Mouse (Mus musculus): ENCODE results near the gene Pycr1. TPM values are rescaled to one million over a fixed set of nuclear protein-coding genes. Genes with fewer than 3 reads are reported as not detected.

Pycr1 gene
- polyA plus RNA-seq, 1 experiment from 2014 or later, result 15.2 TPM

DNA sequence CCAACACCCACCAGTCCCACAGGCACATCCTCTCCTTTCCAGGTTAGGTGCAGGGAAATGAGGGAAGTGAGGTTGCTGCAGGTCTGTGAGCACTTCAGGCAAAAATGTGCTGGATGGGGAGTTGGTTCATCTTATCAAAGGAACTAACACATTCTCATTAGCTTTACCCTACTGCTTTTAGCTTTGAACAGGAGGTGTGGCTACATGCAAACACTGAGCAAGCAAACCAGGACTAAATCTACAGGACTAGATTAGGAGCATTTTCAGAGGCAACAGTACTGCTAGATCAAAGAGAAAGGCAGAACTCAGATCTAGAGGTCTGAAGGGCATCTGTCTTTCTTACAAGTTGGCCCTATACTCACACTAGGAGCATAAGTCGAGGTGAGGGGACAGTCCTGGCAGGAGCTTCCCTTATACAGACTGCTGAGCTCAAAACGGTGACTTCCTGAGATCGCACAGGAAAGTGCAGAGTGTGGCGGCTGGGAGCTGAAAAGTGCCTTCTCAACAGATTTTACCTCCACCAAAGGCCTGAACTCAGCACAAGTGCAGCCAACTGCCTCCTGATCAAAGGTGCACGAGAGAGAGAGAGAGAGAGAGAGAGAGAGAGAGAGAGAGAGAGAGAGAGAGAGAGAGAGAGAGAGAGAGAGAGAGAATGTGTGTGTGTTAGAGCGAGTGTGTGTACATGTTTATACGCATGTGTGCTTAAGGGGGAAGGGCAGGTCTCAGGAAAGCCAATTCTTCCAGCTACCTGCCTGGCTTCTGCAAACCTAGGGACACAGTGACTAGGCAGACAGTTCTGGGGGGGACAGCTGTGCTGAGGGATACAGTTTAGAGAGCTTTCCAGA lies 12.5 kb downstream of the Pycr1 start:
- H3K9ac ChIP-seq (ENCODE audit: low read length), result peak overlapping the region; percentile 54
- peaks cover 32% of the 10 kb centered on the region for H3K4me1 ChIP-seq (ENCODE audit: control insufficient read depth, insufficient read depth, low read length)
- peak overlapping the region; percentile 83 for H3K4me2 ChIP-seq (ENCODE audit: low read depth, low read length)
- no peak for ATAC-seq (replicated peaks; ENCODE audit: extremely low read depth, insufficient read depth, low FRiP score)
- H3K27me3 ChIP-seq (ENCODE audit: control insufficient read depth, insufficient read depth, low read length), result no peaks in the 10 kb centered on the region
- H3K36me3 ChIP-seq (ENCODE audit: control insufficient read depth, insufficient read depth), result peaks cover 8% of the 10 kb centered on the region
- WGBS, result 30% methylated on average over 7 of the region's 7 CpGs
- peak overlapping the region; percentile 52 for H3K27ac ChIP-seq (ENCODE audit: low read length)
- no peak overlapping the region for H3K4me3 ChIP-seq (ENCODE audit: low read length)
- H3K9me3 ChIP-seq (replicated peaks; ENCODE audit: control insufficient read depth, low read length), result no peaks in the 10 kb centered on the region

DNA sequence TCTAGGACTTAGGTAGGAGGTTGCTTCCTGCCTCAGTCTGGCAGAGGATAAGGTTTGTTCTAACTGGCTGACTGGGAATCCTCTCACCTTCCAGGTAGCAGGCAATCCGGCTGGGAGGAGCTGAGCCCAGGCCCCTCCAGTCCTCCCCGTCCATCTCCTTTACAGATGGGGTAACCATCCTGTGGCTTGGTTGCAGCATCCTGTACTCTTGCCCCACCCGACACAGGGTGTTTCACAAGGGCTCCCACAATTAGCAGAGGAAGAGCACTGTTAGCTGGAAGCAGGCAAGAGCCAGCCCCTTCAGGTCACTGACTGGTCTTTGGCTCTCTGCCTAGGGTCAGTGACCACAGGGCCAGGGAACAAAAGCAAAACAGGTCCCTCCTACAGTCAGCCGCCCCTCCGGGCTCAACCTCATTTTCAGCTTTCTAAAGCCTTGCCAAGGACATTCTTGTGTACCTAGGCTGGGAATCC lies 13.1 kb downstream of the Pycr1 start:
- peaks cover 35% of the 10 kb centered on the region for H3K4me1 ChIP-seq (ENCODE audit: control insufficient read depth, insufficient read depth, low read length)
- H3K27ac ChIP-seq (ENCODE audit: low read length), result peak overlapping the region; percentile 52
- peaks cover 8% of the 10 kb centered on the region for H3K36me3 ChIP-seq (ENCODE audit: control insufficient read depth, insufficient read depth)
- ATAC-seq (replicated peaks; ENCODE audit: extremely low read depth, insufficient read depth, low FRiP score), result no peak
- no peak overlapping the region for H3K4me3 ChIP-seq (ENCODE audit: low read length)
- peak overlapping the region; percentile 34 for H3K4me2 ChIP-seq (ENCODE audit: low read depth, low read length)
- no peaks in the 10 kb centered on the region for H3K27me3 ChIP-seq (ENCODE audit: control insufficient read depth, insufficient read depth, low read length)
- WGBS, result 38% methylated on average over 5 of the region's 5 CpGs
- H3K9me3 ChIP-seq (replicated peaks; ENCODE audit: control insufficient read depth, low read length), result no peaks in the 10 kb centered on the region
- H3K9ac ChIP-seq (ENCODE audit: low read length), result peak overlapping the region; percentile 54

DNA sequence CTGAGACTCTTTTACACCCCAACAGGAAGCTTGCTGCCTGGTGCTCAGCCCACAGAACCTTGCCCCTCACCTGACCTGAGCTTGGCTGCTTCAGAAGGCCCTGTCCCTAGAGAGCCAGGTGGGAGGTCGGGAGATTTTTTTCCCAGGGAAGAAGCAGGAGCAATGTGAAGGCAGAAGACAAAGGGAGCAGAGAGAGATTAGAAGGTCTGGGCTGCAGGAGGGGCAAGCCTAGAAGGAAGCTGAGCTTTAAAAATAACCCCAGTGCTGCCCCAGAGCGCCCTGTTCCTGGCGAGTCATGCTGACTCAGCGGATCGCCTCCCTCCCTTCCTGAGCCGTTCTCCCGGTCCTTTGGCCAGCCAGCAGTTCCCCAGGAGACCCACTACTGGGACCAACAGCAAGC lies 13.7 kb downstream of the Pycr1 start:
- Histone ChIP-seq H3K4me3 (ENCODE audit: low read length) (no peak overlapping the region; the same call in 1 of the 2 replicates), H3K27me3 (ENCODE audit: control insufficient read depth, insufficient read depth, low read length) (no peaks in the 10 kb centered on the region), H3K9ac (ENCODE audit: low read length) (peak overlapping the region; percentile 54), H3K27ac (ENCODE audit: low read length) (peak overlapping the region; percentile 52), H3K4me1 (ENCODE audit: control insufficient read depth, insufficient read depth, low read length) (peaks cover 39% of the 10 kb centered on the region), H3K36me3 (ENCODE audit: control insufficient read depth, insufficient read depth) (peaks cover 8% of the 10 kb centered on the region), H3K9me3 (replicated peaks; ENCODE audit: control insufficient read depth, low read length) (no peaks in the 10 kb centered on the region), H3K4me2 (ENCODE audit: low read depth, low read length) (peak overlapping the region; percentile 34)
- WGBS, result 8% methylated on average over 7 of the region's 7 CpGs
- ATAC-seq (replicated peaks; ENCODE audit: extremely low read depth, insufficient read depth, low FRiP score), result no peak

DNA sequence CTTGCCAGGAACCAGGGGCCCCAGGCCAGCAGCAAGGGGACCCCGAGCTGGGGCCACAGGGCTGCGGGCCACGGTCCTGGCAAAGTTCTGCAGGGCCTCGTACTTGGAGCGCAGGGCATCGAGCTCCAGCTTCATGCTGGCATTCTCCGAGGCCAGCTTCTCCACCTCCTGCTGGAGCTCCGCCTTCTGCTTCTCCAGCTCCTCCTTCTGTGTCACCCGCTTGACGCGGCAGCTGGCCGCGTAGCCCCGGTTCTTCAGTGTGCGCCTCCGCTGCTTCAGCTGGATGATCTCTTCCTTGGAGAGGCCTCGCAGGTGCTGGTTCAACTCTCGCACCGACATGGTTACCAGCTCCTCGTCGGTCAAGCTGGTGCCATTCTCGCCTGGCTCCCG lies 14.2 kb downstream of the Pycr1 start:
- H3K9me3 ChIP-seq (replicated peaks; ENCODE audit: control insufficient read depth, low read length), result no peaks in the 10 kb centered on the region
- peaks cover 8% of the 10 kb centered on the region for H3K36me3 ChIP-seq (ENCODE audit: control insufficient read depth, insufficient read depth)
- peak overlapping the region; percentile 34 for H3K4me2 ChIP-seq (ENCODE audit: low read depth, low read length)
- 74% methylated on average over 23 of the region's 23 CpGs for WGBS
- H3K9ac ChIP-seq (ENCODE audit: low read length), result peak overlapping the region; percentile 54; the same call in 1 of the 2 replicates
- ATAC-seq (replicated peaks; ENCODE audit: extremely low read depth, insufficient read depth, low FRiP score), result no peak
- no peak overlapping the region; the same call in 1 of the 2 replicates for H3K4me3 ChIP-seq (ENCODE audit: low read length)
- H3K4me1 ChIP-seq (ENCODE audit: control insufficient read depth, insufficient read depth, low read length), result peaks cover 39% of the 10 kb centered on the region
- peak overlapping the region; percentile 52; the same call in 1 of the 2 replicates for H3K27ac ChIP-seq (ENCODE audit: low read length)
- no peaks in the 10 kb centered on the region for H3K27me3 ChIP-seq (ENCODE audit: control insufficient read depth, insufficient read depth, low read length)

DNA sequence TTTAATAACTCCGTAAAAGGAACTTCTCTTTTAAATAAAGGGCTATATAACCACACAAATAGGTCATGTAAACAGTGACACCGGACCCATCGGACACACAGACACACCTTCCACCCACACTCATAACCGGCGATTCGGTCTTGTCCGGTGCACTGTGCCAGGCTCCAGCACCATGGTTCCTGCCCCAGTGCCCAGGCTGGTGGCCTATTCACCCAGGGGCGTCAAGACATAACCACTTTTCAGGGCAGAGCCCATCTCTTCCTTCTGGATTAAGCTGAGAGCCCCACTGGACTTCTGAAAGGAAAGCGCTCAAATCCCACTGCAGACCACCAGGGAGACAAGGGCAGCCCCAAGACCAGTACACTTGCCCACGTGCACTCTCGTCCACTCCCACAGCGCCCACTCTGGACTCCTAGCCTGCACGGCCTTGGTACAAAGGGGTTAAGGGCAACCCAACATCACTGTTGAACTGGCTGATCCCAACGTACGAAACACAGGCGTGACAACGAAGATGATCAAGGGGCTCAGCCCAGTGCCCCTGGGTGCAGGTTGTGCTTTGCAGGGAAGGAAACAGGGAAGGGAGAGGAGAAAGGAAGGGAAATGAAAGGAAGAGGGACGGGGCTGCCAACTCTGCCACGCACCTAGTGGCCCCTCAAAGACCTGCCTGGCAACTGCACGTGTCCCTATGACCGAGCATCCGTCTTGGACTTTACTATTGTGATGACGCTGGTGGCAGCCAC lies 14.8 kb downstream of the Pycr1 start:
- Histone ChIP-seq H3K9ac (ENCODE audit: low read length) (no peak overlapping the region), H3K36me3 (ENCODE audit: control insufficient read depth, insufficient read depth) (peaks cover 8% of the 10 kb centered on the region), H3K9me3 (replicated peaks; ENCODE audit: control insufficient read depth, low read length) (no peaks in the 10 kb centered on the region), H3K4me3 (ENCODE audit: low read length) (no peak overlapping the region; the same call in 1 of the 2 replicates), H3K27me3 (ENCODE audit: control insufficient read depth, insufficient read depth, low read length) (no peaks in the 10 kb centered on the region), H3K4me1 (ENCODE audit: control insufficient read depth, insufficient read depth, low read length) (peaks cover 44% of the 10 kb centered on the region), H3K4me2 (ENCODE audit: low read depth, low read length) (no peak overlapping the region), H3K27ac (ENCODE audit: low read length) (no peak overlapping the region)
- WGBS, result 92% methylated on average over 23 of the region's 23 CpGs
- ATAC-seq (replicated peaks; ENCODE audit: extremely low read depth, insufficient read depth, low FRiP score), result no peak

DNA sequence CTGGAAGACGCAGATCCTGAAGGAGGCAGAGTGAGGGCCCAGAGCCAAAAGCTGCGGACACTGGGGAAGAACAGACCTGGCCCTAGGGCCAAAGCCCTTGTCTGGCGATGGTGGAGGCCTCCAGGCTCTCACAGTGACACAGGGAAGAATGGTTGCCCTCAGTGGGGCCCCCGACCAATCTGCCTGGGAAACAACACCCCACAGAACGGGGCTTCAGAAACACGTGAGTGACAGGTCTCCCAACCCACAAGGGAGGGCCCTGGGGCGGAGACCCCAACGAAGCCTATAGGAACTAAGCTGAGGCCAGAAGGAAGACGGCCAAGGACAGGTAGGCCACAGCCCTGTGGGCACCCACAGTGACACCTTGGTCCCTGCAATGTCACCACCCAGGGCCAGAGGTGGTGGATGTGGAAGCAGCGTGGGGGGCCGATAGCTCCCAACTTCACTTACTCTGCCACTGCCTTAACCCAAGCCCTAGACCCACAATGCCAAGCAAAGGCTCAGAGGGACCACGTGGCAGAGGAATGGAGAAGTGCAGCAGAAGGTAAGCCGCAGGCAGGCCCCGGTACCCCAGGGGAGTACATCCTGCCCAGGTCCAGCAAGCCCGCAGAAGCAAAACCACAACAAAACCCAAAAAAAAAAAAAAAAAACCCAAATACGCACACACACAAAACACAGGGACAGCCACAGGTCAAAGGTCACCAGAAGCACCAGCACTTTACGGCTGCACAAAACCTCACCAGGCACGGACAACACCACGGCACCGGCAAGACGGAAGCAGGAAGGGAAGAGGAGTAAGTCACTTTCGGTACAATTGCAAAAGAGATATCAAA lies 15.9 kb downstream of the Pycr1 start:
- peak overlapping the region; percentile 26; the same call in 1 of the 2 replicates for H3K9ac ChIP-seq (ENCODE audit: low read length)
- H3K27me3 ChIP-seq (ENCODE audit: control insufficient read depth, insufficient read depth, low read length), result no peaks in the 10 kb centered on the region
- peaks cover 44% of the 10 kb centered on the region for H3K4me1 ChIP-seq (ENCODE audit: control insufficient read depth, insufficient read depth, low read length)
- H3K27ac ChIP-seq (ENCODE audit: low read length), result 0 out of 2 replicates have a peak overlapping the region, but pooled peaks have one; percentile 34
- no peak overlapping the region for H3K4me3 ChIP-seq (ENCODE audit: low read length)
- H3K36me3 ChIP-seq (ENCODE audit: control insufficient read depth, insufficient read depth), result peaks cover 8% of the 10 kb centered on the region
- H3K9me3 ChIP-seq (replicated peaks; ENCODE audit: control insufficient read depth, low read length), result no peaks in the 10 kb centered on the region
- H3K4me2 ChIP-seq (ENCODE audit: low read depth, low read length), result peak overlapping the region; percentile 15; the same call in 1 of the 2 replicates
- ATAC-seq (replicated peaks; ENCODE audit: extremely low read depth, insufficient read depth, low FRiP score), result no peak
- 82% methylated on average over 22 of the region's 22 CpGs for WGBS

DNA sequence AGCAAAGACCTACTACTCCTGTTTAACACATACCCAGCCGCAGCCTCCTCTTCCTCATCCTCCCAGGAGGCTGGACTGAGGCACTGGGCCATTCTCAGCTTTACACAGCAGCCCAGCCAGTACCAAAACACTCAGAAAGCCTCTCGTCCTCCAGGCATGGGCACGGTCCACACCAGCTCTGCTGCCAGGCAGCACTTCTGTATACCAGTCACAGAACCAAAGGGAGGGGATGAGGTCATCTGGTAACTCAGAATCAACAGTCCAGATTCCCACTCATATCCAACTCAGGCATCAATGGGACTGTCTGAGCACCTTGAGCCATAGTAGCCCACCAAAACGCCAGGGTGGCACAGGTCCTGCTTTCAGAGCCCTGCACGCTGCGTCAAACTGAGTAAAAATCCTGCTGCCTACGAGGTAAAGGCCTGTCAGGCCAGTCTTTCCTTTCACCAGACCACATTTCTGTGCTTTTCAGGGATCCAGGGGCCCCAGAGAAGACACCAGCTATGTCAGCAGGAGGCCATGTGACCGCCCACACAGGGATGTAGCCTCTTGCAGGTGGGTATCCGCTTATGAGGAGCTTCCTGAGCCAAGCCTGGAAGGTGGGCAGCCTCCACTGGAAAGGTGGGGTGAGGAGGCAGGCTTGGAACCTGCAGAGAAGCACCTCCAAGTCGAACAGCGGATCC lies 16.6 kb downstream of the Pycr1 start:
- no peaks in the 10 kb centered on the region for H3K9me3 ChIP-seq (replicated peaks; ENCODE audit: control insufficient read depth, low read length)
- peak overlapping the region; percentile 26; the same call in 1 of the 2 replicates for H3K9ac ChIP-seq (ENCODE audit: low read length)
- H3K36me3 ChIP-seq (ENCODE audit: control insufficient read depth, insufficient read depth), result peaks cover 11% of the 10 kb centered on the region
- no peak overlapping the region for H3K4me2 ChIP-seq (ENCODE audit: low read depth, low read length)
- 0 out of 2 replicates have a peak overlapping the region, but pooled peaks have one; percentile 34 for H3K27ac ChIP-seq (ENCODE audit: low read length)
- 89% methylated on average over 11 of the region's 11 CpGs for WGBS
- H3K27me3 ChIP-seq (ENCODE audit: control insufficient read depth, insufficient read depth, low read length), result no peaks in the 10 kb centered on the region
- no peak overlapping the region for H3K4me3 ChIP-seq (ENCODE audit: low read length)
- H3K4me1 ChIP-seq (ENCODE audit: control insufficient read depth, insufficient read depth, low read length), result peaks cover 39% of the 10 kb centered on the region
- no peak for ATAC-seq (replicated peaks; ENCODE audit: extremely low read depth, insufficient read depth, low FRiP score)

DNA sequence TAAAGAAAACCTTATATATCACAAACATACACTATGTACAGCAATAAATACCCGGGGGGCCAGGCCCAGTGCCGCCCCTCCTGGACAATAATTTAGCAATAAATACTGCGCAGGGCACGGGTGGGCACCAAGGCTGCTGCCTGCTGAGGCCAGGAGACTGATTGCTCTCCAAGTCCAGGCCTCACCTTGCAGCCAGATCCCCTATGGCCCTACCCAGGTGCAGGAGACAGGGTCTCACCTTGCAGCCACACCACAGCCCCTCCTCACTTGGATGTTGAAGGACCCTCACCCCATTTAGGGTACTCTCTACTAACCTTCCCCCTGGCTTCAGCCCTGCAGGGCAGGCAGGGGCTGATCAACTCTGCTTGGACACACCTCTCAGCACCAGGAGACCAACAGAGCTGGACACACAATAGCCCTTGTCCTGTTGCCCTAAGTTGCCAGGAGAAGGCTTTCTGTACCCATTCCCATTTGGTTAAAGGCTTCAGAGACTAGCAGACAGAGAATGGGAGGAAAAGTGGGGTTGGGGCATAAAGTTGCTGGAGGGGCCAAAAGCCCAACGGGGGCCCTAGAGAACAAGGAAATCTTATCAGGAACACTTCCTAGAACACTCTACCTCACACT lies 18.3 kb downstream of the Pycr1 start, which contains the start of gene Sirt7:
Gene Sirt7 (minus strand): TSS at position 89 of the 624 bp plus-strand sequence.
- Histone ChIP-seq H3K4me3 (ENCODE audit: low read length) (peak within 1 kb of the TSS; percentile 99), H3K9me3 (replicated peaks; ENCODE audit: control insufficient read depth, low read length) (no peaks in the 10 kb centered on the region), H3K4me1 (ENCODE audit: control insufficient read depth, insufficient read depth, low read length) (peaks cover 23% of the 10 kb centered on the region), H3K27me3 (ENCODE audit: control insufficient read depth, insufficient read depth, low read length) (no peaks in the 10 kb centered on the region), H3K4me2 (ENCODE audit: low read depth, low read length) (peak within 1 kb of the TSS; percentile 100), H3K9ac (ENCODE audit: low read length) (peak within 1 kb of the TSS; percentile 83), H3K27ac (ENCODE audit: low read length) (peak within 1 kb of the TSS; percentile 82), H3K36me3 (ENCODE audit: control insufficient read depth, insufficient read depth) (peaks cover 17% of the 10 kb centered on the region)
- peak; percentile 5; the same call in 1 of the 2 replicates for ATAC-seq (replicated peaks; ENCODE audit: extremely low read depth, insufficient read depth, low FRiP score)
- WGBS, result 13% methylated on average over 5 of the region's 5 CpGs

Measured in heart, embryonic 16.5 days (tissue).